In genomic region chr2:32606161-32607142, GRCm38 (mm10) we compare ENCODE assay signal across 8 mouse cellular contexts. TPM values are rescaled to one million over a fixed set of nuclear protein-coding genes. Genes with fewer than 3 reads are reported as not detected.
DNase-seq lines count a peak whose midpoint lies in the region; ATAC-seq and TF ChIP-seq lines count a peak whose summit lies in the region.

No protein-coding gene starts in this region.

- no peak for TF ChIP-seq EP300 in liver, embryonic 14.5 days (IDR thresholded peaks at IDR 0.05; ENCODE audit: low read depth)

- 14% methylated on average over 55 of the region's 55 CpGs for WGBS in bone marrow, adult 2 months
- WGBS in embryonic facial prominence, embryonic 14.5 days = 27% methylated on average over 22 of the region's 55 CpGs
- WGBS in heart, embryonic 11.5 days (ENCODE audit: insufficient replicate concordance) = 11% methylated on average over 52 of the region's 55 CpGs
- WGBS in kidney, embryonic 15.5 days = 12% methylated on average over 48 of the region's 55 CpGs
- WGBS in liver, embryonic 14.5 days (ENCODE audit: insufficient replicate concordance) = 10% methylated on average over 51 of the region's 55 CpGs
- 16% methylated on average over 35 of the region's 55 CpGs for WGBS in neural tube, embryonic 11.5 days

- H3K27ac ChIP-seq in bone marrow, adult 2 months (ENCODE audit: control insufficient read depth, insufficient read depth, low read depth, low read length, poor library complexity) = peak overlapping the region; percentile 75; the same call in 1 of the 2 replicates
- peak overlapping the region; percentile 72; the same call in 1 of the 2 replicates for H3K27ac ChIP-seq in embryonic facial prominence, embryonic 14.5 days (replicated peaks; ENCODE audit: low read depth, low read length)
- H3K27ac ChIP-seq in heart, embryonic 11.5 days (ENCODE audit: low read depth, low read length) = peak overlapping the region; percentile 87
- peak overlapping the region; percentile 84 for H3K27ac ChIP-seq in kidney, embryonic 15.5 days
- H3K27ac ChIP-seq in liver, embryonic 14.5 days = 0 out of 2 replicates have a peak overlapping the region, but pooled peaks have one; percentile 4
- no peak overlapping the region for H3K27ac ChIP-seq in neural tube, embryonic 11.5 days (ENCODE audit: low read depth, low read length)
- peak overlapping the region; percentile 17; the same call in 1 of the 2 replicates for H3K27ac ChIP-seq in testis, adult 2 months (ENCODE audit: control insufficient read depth, insufficient read depth, low read depth, low read length)

- peaks cover 1% of the 10 kb centered on the region; the same call in 1 of the 2 replicates for H3K4me1 ChIP-seq in bone marrow, adult 2 months (ENCODE audit: control insufficient read depth, insufficient read depth, low read length)
- peaks cover 22% of the 10 kb centered on the region for H3K4me1 ChIP-seq in embryonic facial prominence, embryonic 14.5 days (ENCODE audit: control insufficient read depth, insufficient read depth, low read length)
- H3K4me1 ChIP-seq in heart, embryonic 11.5 days (ENCODE audit: control insufficient read depth, insufficient read depth, low read length) = peaks cover 36% of the 10 kb centered on the region
- peaks cover 59% of the 10 kb centered on the region for H3K4me1 ChIP-seq in kidney, embryonic 15.5 days
- H3K4me1 ChIP-seq in liver, embryonic 14.5 days (replicated peaks; ENCODE audit: control insufficient read depth in 2 of 2, insufficient read depth in 2 of 2, low read length in 1 of 2) = peaks cover 21 to 42% of the 10 kb centered on the region in 2 experiments
- peaks cover 14% of the 10 kb centered on the region for H3K4me1 ChIP-seq in neural tube, embryonic 11.5 days (ENCODE audit: control insufficient read depth, insufficient read depth, low read length)
- H3K4me1 ChIP-seq in testis, adult 2 months (ENCODE audit: control insufficient read depth, insufficient read depth, low read length) = peaks cover 35% of the 10 kb centered on the region

- 0 out of 2 replicates have a peak, but pooled peaks cover 3% of the 10 kb centered on the region for H3K27me3 ChIP-seq in embryonic facial prominence, embryonic 14.5 days (replicated peaks; ENCODE audit: control insufficient read depth, insufficient read depth, low read length)
- H3K27me3 ChIP-seq in heart, embryonic 11.5 days (ENCODE audit: control insufficient read depth, insufficient read depth, low read length) = no peaks in the 10 kb centered on the region
- no peaks in the 10 kb centered on the region for H3K27me3 ChIP-seq in kidney, embryonic 15.5 days
- no peaks in the 10 kb centered on the region for H3K27me3 ChIP-seq in liver, embryonic 14.5 days (ENCODE audit: control insufficient read depth, insufficient read depth, low read length)
- no peaks in the 10 kb centered on the region; the same call in 1 of the 2 replicates for H3K27me3 ChIP-seq in neural tube, embryonic 11.5 days (ENCODE audit: control insufficient read depth, insufficient read depth, low read length)
- peaks cover 2% of the 10 kb centered on the region; the same call in 1 of the 2 replicates for H3K27me3 ChIP-seq in testis, adult 2 months (ENCODE audit: control insufficient read depth, insufficient read depth, low read length)

- peak; percentile 57 for TF ChIP-seq CTCF in bone marrow, adult 2 months (IDR thresholded peaks at IDR 0.05; ENCODE audit: control insufficient read depth, insufficient read depth, low read length)
- TF ChIP-seq CTCF in liver, embryonic 14.5 days (IDR thresholded peaks at IDR 0.05; ENCODE audit: low read depth) = peak; percentile 86
- TF ChIP-seq CTCF in testis, adult 2 months (IDR thresholded peaks at IDR 0.05; ENCODE audit: control insufficient read depth, insufficient read depth, insufficient replicate concordance, low read depth, low read length) = peak; percentile 71; the same call in 1 of the 2 replicates

- no peaks in the 10 kb centered on the region for H3K36me3 ChIP-seq in embryonic facial prominence, embryonic 14.5 days (ENCODE audit: control insufficient read depth, insufficient read depth, low read length)
- H3K36me3 ChIP-seq in heart, embryonic 11.5 days (ENCODE audit: control insufficient read depth, insufficient read depth, low read length) = no peaks in the 10 kb centered on the region
- no peaks in the 10 kb centered on the region for H3K36me3 ChIP-seq in kidney, embryonic 15.5 days
- no peaks in the 10 kb centered on the region for H3K36me3 ChIP-seq in liver, embryonic 14.5 days (replicated peaks; ENCODE audit: control insufficient read depth, insufficient read depth, low read depth)
- no peaks in the 10 kb centered on the region for H3K36me3 ChIP-seq in neural tube, embryonic 11.5 days (ENCODE audit: control insufficient read depth, insufficient read depth, low read length)
- no peaks in the 10 kb centered on the region for H3K36me3 ChIP-seq in testis, adult 2 months (ENCODE audit: control insufficient read depth, insufficient read depth, low read length)

- DNase-seq in embryonic facial prominence, embryonic 14.5 days (ENCODE audit: low spot score) = peak; percentile 92
- DNase-seq in liver, embryonic 14.5 days (ENCODE audit: low read depth in 3 of 3, low spot score in 3 of 3) = peak; percentile 71 to 80 (median 72)
- peak; percentile 89 for DNase-seq in neural tube, embryonic 11.5 days (ENCODE audit: low spot score)

- no peak for TF ChIP-seq POLR2A in bone marrow, adult 2 months (IDR thresholded peaks at IDR 0.05; ENCODE audit: borderline replicate concordance, control insufficient read depth, low read depth, low read length)
- TF ChIP-seq POLR2A in testis, adult 2 months (IDR thresholded peaks at IDR 0.05; ENCODE audit: control insufficient read depth, low read depth, low read length) = no peak

- peak overlapping the region; percentile 86 for H3K4me2 ChIP-seq in embryonic facial prominence, embryonic 14.5 days (ENCODE audit: low read depth, low read length)
- H3K4me2 ChIP-seq in heart, embryonic 11.5 days = peak overlapping the region; percentile 95
- H3K4me2 ChIP-seq in kidney, embryonic 15.5 days = peak overlapping the region; percentile 98
- H3K4me2 ChIP-seq in liver, embryonic 14.5 days (ENCODE audit: low read depth) = peak overlapping the region; percentile 89
- peak overlapping the region; percentile 83 for H3K4me2 ChIP-seq in neural tube, embryonic 11.5 days (ENCODE audit: low read depth)

- H3K4me3 ChIP-seq in bone marrow, adult 2 months (replicated peaks; ENCODE audit: control insufficient read depth, low read depth, low read length) = peak overlapping the region; percentile 51
- H3K4me3 ChIP-seq in embryonic facial prominence, embryonic 14.5 days (ENCODE audit: low read depth, low read length) = peak overlapping the region; percentile 57
- peak overlapping the region; percentile 88 for H3K4me3 ChIP-seq in heart, embryonic 11.5 days (ENCODE audit: low read depth, low read length)
- peak overlapping the region; percentile 79 for H3K4me3 ChIP-seq in kidney, embryonic 15.5 days (replicated peaks)
- H3K4me3 ChIP-seq in liver, embryonic 14.5 days (ENCODE audit: insufficient read depth in 1 of 2, low read depth in 2 of 2, low read length in 2 of 2) = peak overlapping the region; percentile 61 to 70
- peak overlapping the region; percentile 71 for H3K4me3 ChIP-seq in neural tube, embryonic 11.5 days (ENCODE audit: low read depth, low read length)
- peak overlapping the region; percentile 82 for H3K4me3 ChIP-seq in testis, adult 2 months (ENCODE audit: control insufficient read depth, low read depth, low read length)

- H3K9me3 ChIP-seq in embryonic facial prominence, embryonic 14.5 days (ENCODE audit: control insufficient read depth, low read length) = no peaks in the 10 kb centered on the region
- no peaks in the 10 kb centered on the region for H3K9me3 ChIP-seq in heart, embryonic 11.5 days (replicated peaks; ENCODE audit: control insufficient read depth, low read length)
- no peaks in the 10 kb centered on the region for H3K9me3 ChIP-seq in kidney, embryonic 15.5 days (replicated peaks)
- H3K9me3 ChIP-seq in liver, embryonic 14.5 days (ENCODE audit: control insufficient read depth, low read length) = no peaks in the 10 kb centered on the region
- no peaks in the 10 kb centered on the region for H3K9me3 ChIP-seq in neural tube, embryonic 11.5 days (ENCODE audit: control insufficient read depth, low read length)

- peak overlapping the region; percentile 73 for H3K9ac ChIP-seq in embryonic facial prominence, embryonic 14.5 days (ENCODE audit: low read depth, low read length)
- H3K9ac ChIP-seq in heart, embryonic 11.5 days (ENCODE audit: low read depth, low read length) = peak overlapping the region; percentile 83
- H3K9ac ChIP-seq in kidney, embryonic 15.5 days = peak overlapping the region; percentile 76
- H3K9ac ChIP-seq in liver, embryonic 14.5 days (replicated peaks) = peak overlapping the region; percentile 67
- peak overlapping the region; percentile 77 for H3K9ac ChIP-seq in neural tube, embryonic 11.5 days (ENCODE audit: low read length)

- peak; percentile 58 for ATAC-seq in CD4-positive, CD25-positive, alpha-beta regulatory T cell, adult 4 months
- ATAC-seq in embryonic facial prominence, embryonic 14.5 days (ENCODE audit: low read depth) = peak; percentile 87
- peak; percentile 68 for ATAC-seq in heart, embryonic 11.5 days (replicated peaks; ENCODE audit: insufficient number of reproducible peaks, low FRiP score, low TSS enrichment)
- peak; percentile 76 for ATAC-seq in kidney, embryonic 15.5 days (replicated peaks; ENCODE audit: low FRiP score)
- ATAC-seq in liver, embryonic 14.5 days (ENCODE audit: insufficient read depth) = peak; percentile 76
- ATAC-seq in neural tube, embryonic 11.5 days (ENCODE audit: insufficient read depth, low FRiP score, low TSS enrichment) = peak; percentile 75; the same call in 1 of the 2 replicates

RNA-seq across cellular contexts. Expression of gene St6galnac6, which starts 6.9 kb away (rescaled TPM):
- 1 to 10 TPM; 3.1 to 4.7 TPM for polyA plus RNA-seq in CD4-positive, CD25-positive, alpha-beta regulatory T cell, adult 4 months (2017; shearing (Covaris generic))
- polyA plus RNA-seq in bone marrow, adult 2 months (2011; ENCODE audit: insufficient read depth, insufficient read length, low replicate concordance, missing spikeins) = 13.3 and 25.7 TPM in 2 replicates
- 11.1 and 12.1 TPM in 2 replicates for polyA plus RNA-seq in embryonic facial prominence, embryonic 14.5 days (2014; fragmentation: Nextera tagmentation; extraction: Ambion mirVana)
- 8.3 and 9.3 TPM in 2 replicates for polyA plus RNA-seq in heart, embryonic 11.5 days (2014; fragmentation: Nextera tagmentation; extraction: Ambion mirVana)
- 17.0 and 17.6 TPM in 2 replicates for polyA plus RNA-seq in kidney, embryonic 15.5 days (2015; fragmentation: Nextera tagmentation; extraction: Ambion mirVana)
- polyA plus RNA-seq in liver, embryonic 14.5 days (2012; rRNA removed) = 9.9 and 14.3 TPM in 2 replicates
- 3.2 and 4.4 TPM in 2 replicates for polyA plus RNA-seq in liver, embryonic 14.5 days (2014; fragmentation: Nextera tagmentation; extraction: Ambion mirVana)
- 4.8 and 5.1 TPM in 2 replicates for polyA plus RNA-seq in neural tube, embryonic 11.5 days (2014; fragmentation: Nextera tagmentation; extraction: Ambion mirVana)
- polyA plus RNA-seq in testis, adult 2 months (2012; rRNA removed) = 17.6 and 24.7 TPM in 2 replicates

RNA-seq across cellular contexts. Expression of gene Ak1, which starts 15.1 kb away (rescaled TPM):
- polyA plus RNA-seq in CD4-positive, CD25-positive, alpha-beta regulatory T cell, adult 4 months (2017; shearing (Covaris generic)) = not detected
- 4.0 and 9.1 TPM in 2 replicates for polyA plus RNA-seq in bone marrow, adult 2 months (2011; ENCODE audit: insufficient read depth, insufficient read length, low replicate concordance, missing spikeins)
- polyA plus RNA-seq in embryonic facial prominence, embryonic 14.5 days (2014; fragmentation: Nextera tagmentation; extraction: Ambion mirVana) = 97.8 and 125 TPM in 2 replicates
- 212 and 221 TPM in 2 replicates for polyA plus RNA-seq in heart, embryonic 11.5 days (2014; fragmentation: Nextera tagmentation; extraction: Ambion mirVana)
- polyA plus RNA-seq in kidney, embryonic 15.5 days (2015; fragmentation: Nextera tagmentation; extraction: Ambion mirVana) = 32.6 and 34.4 TPM in 2 replicates
- 0.34 and 0.37 TPM in 2 replicates for polyA plus RNA-seq in liver, embryonic 14.5 days (2012; rRNA removed)
- 0.44 and 0.59 TPM in 2 replicates for polyA plus RNA-seq in liver, embryonic 14.5 days (2014; fragmentation: Nextera tagmentation; extraction: Ambion mirVana)
- polyA plus RNA-seq in neural tube, embryonic 11.5 days (2014; fragmentation: Nextera tagmentation; extraction: Ambion mirVana) = 33.0 and 33.8 TPM in 2 replicates
- polyA plus RNA-seq in testis, adult 2 months (2012; rRNA removed) = 172 and 177 TPM in 2 replicates

RNA-seq across cellular contexts. Expression of gene St6galnac4, which starts 19.6 kb away (rescaled TPM):
- 10 to 100 TPM; 25.2 to 38.6 TPM for polyA plus RNA-seq in CD4-positive, CD25-positive, alpha-beta regulatory T cell, adult 4 months (2017; shearing (Covaris generic))
- 8.6 and 18.7 TPM in 2 replicates for polyA plus RNA-seq in bone marrow, adult 2 months (2011; ENCODE audit: insufficient read depth, insufficient read length, low replicate concordance, missing spikeins)
- 39.4 and 41.0 TPM in 2 replicates for polyA plus RNA-seq in embryonic facial prominence, embryonic 14.5 days (2014; fragmentation: Nextera tagmentation; extraction: Ambion mirVana)
- 32.9 and 40.9 TPM in 2 replicates for polyA plus RNA-seq in heart, embryonic 11.5 days (2014; fragmentation: Nextera tagmentation; extraction: Ambion mirVana)
- polyA plus RNA-seq in kidney, embryonic 15.5 days (2015; fragmentation: Nextera tagmentation; extraction: Ambion mirVana) = 22.3 and 23.2 TPM in 2 replicates
- 5.4 and 5.6 TPM in 2 replicates for polyA plus RNA-seq in liver, embryonic 14.5 days (2012; rRNA removed)
- 6.2 and 6.8 TPM in 2 replicates for polyA plus RNA-seq in liver, embryonic 14.5 days (2014; fragmentation: Nextera tagmentation; extraction: Ambion mirVana)
- polyA plus RNA-seq in neural tube, embryonic 11.5 days (2014; fragmentation: Nextera tagmentation; extraction: Ambion mirVana) = 20.9 and 21.8 TPM in 2 replicates
- polyA plus RNA-seq in testis, adult 2 months (2012; rRNA removed) = 1.4 and 1.6 TPM in 2 replicates

RNA-seq across cellular contexts. Expression of gene 9430097D07Rik, which starts 31.0 kb away (rescaled TPM):
- not detected for polyA plus RNA-seq in CD4-positive, CD25-positive, alpha-beta regulatory T cell, adult 4 months (2017; shearing (Covaris generic))
- polyA plus RNA-seq in bone marrow, adult 2 months (2011; ENCODE audit: insufficient read depth, insufficient read length, low replicate concordance, missing spikeins) = not detected in 2 replicates
- polyA plus RNA-seq in embryonic facial prominence, embryonic 14.5 days (2014; fragmentation: Nextera tagmentation; extraction: Ambion mirVana) = 0.13 and 0.18 TPM in 2 replicates
- 0.17 TPM in 1 of 2 replicates, not detected in the other for polyA plus RNA-seq in heart, embryonic 11.5 days (2014; fragmentation: Nextera tagmentation; extraction: Ambion mirVana)
- polyA plus RNA-seq in kidney, embryonic 15.5 days (2015; fragmentation: Nextera tagmentation; extraction: Ambion mirVana) = 0.10 and 0.17 TPM in 2 replicates
- not detected in 2 replicates for polyA plus RNA-seq in liver, embryonic 14.5 days (2012; rRNA removed)
- 0.06 TPM in 1 of 2 replicates, not detected in the other for polyA plus RNA-seq in liver, embryonic 14.5 days (2014; fragmentation: Nextera tagmentation; extraction: Ambion mirVana)
- polyA plus RNA-seq in neural tube, embryonic 11.5 days (2014; fragmentation: Nextera tagmentation; extraction: Ambion mirVana) = 0.25 and 0.58 TPM in 2 replicates
- 2.2 and 2.3 TPM in 2 replicates for polyA plus RNA-seq in testis, adult 2 months (2012; rRNA removed)

RNA-seq across cellular contexts. Expression of gene Pip5kl1, which starts 31.9 kb away (rescaled TPM):
- not detected for polyA plus RNA-seq in CD4-positive, CD25-positive, alpha-beta regulatory T cell, adult 4 months (2017; shearing (Covaris generic))
- polyA plus RNA-seq in bone marrow, adult 2 months (2011; ENCODE audit: insufficient read depth, insufficient read length, low replicate concordance, missing spikeins) = not detected in 2 replicates
- polyA plus RNA-seq in embryonic facial prominence, embryonic 14.5 days (2014; fragmentation: Nextera tagmentation; extraction: Ambion mirVana) = 0.38 and 1.1 TPM in 2 replicates
- polyA plus RNA-seq in heart, embryonic 11.5 days (2014; fragmentation: Nextera tagmentation; extraction: Ambion mirVana) = 0.31 and 0.51 TPM in 2 replicates
- 2.0 and 2.7 TPM in 2 replicates for polyA plus RNA-seq in kidney, embryonic 15.5 days (2015; fragmentation: Nextera tagmentation; extraction: Ambion mirVana)
- polyA plus RNA-seq in liver, embryonic 14.5 days (2012; rRNA removed) = 0.11 TPM in 2 replicates
- not detected in 2 replicates for polyA plus RNA-seq in liver, embryonic 14.5 days (2014; fragmentation: Nextera tagmentation; extraction: Ambion mirVana)
- 2.6 and 3.6 TPM in 2 replicates for polyA plus RNA-seq in neural tube, embryonic 11.5 days (2014; fragmentation: Nextera tagmentation; extraction: Ambion mirVana)
- polyA plus RNA-seq in testis, adult 2 months (2012; rRNA removed) = 39.7 and 47.8 TPM in 2 replicates
